Mouse (Mus musculus) MEL (cell line): ENCODE results near the gene Igsf9b. TPM values are rescaled to one million over a fixed set of nuclear protein-coding genes. Genes with fewer than 3 reads are reported as not detected.

Experiments used
- DNase-seq: peaks from one replicate; pipeline ENCODE4 v3.0.0; 2011; ENCODE audit warnings: low read depth, low spot score
- H3K27ac ChIP-seq: 2 replicates; pipeline ENCODE4 v1.5.1; 2012; ENCODE audit warnings: low read depth, mild to moderate bottlenecking, control low read depth, low read length, moderate library complexity; ENCODE audit not compliant: control insufficient read depth
- H3K27me3 ChIP-seq, 2 experiments: fragments of 150-350 bp in 1 of 2; sonication (generic) in 1 of 2; 2 replicates each; pipeline ENCODE4 v1.6.1; 2012; ENCODE audit warnings: low read length in 2 of 2, mild to moderate bottlenecking in 2 of 2, improper control_type of control experiment in 1 of 2, moderate library complexity in 1 of 2; ENCODE audit not compliant: insufficient read depth in 2 of 2, control insufficient read depth in 1 of 2
- H3K36me3 ChIP-seq, 2 experiments: 2 replicates each; pipeline ENCODE4 v1.6.1; 2012 to 2014; ENCODE audit warnings: low read length in 2 of 2, improper control_type of control experiment in 1 of 2, inconsistent platforms in 1 of 2, mild to moderate bottlenecking in 1 of 2; ENCODE audit not compliant: insufficient read depth in 2 of 2, control insufficient read depth in 1 of 2
- H3K4me1 ChIP-seq, 2 experiments: fragments of 150-350 bp in 1 of 2; sonication (generic) in 1 of 2; 2 replicates each; pipeline ENCODE4 v1.6.1; 2012; ENCODE audit warnings: low read length in 2 of 2, improper control_type of control experiment in 1 of 2, mild to moderate bottlenecking in 1 of 2; ENCODE audit not compliant: insufficient read depth in 2 of 2, control insufficient read depth in 1 of 2
- H3K4me3 ChIP-seq, 2 experiments: fragments of 150-350 bp in 1 of 2; sonication (generic) in 1 of 2; 2 replicates each; pipeline ENCODE4 v1.5.1; 2012; ENCODE audit warnings: low read depth in 2 of 2, low read length in 2 of 2, mild to moderate bottlenecking in 2 of 2, moderate library complexity in 2 of 2, control low read depth in 1 of 2, improper control_type of control experiment in 1 of 2; ENCODE audit not compliant: control insufficient read depth in 1 of 2, insufficient read depth in 1 of 2
- H3K79me2 ChIP-seq: 2 replicates; pipeline ENCODE4 v1.6.1; 2012; ENCODE audit warnings: mild to moderate bottlenecking, low read length, moderate library complexity; ENCODE audit not compliant: control insufficient read depth, poor library complexity, insufficient read depth
- H3K9ac ChIP-seq: 2 replicates; pipeline ENCODE4 v1.6.1; 2012; ENCODE audit warnings: low read depth, mild to moderate bottlenecking, control low read depth, low read length, moderate library complexity; ENCODE audit not compliant: control insufficient read depth, poor library complexity, severe bottlenecking
- H3K9me3 ChIP-seq: fragments of 150-350 bp; sonication (generic); replicated peaks from 2 replicates; pipeline ENCODE4 v1.6.1; 2012; ENCODE audit warnings: mild to moderate bottlenecking, low read length, improper control_type of control experiment, moderate library complexity; ENCODE audit not compliant: insufficient read depth
- BHLHE40 ChIP-seq: IDR thresholded peaks from 2 replicates; pipeline ENCODE4 v1.6.1; 2012; ENCODE audit warnings: low read depth, mild to moderate bottlenecking, inconsistent platforms, low read length, improper control_type of control experiment, borderline replicate concordance
- CTCF ChIP-seq, 3 experiments: IDR thresholded peaks in 2 of 3; conservative IDR thresholded peaks in 1 of 3; 2 replicates each; pipeline ENCODE4 v1.5.1; 2011 to 2012; ENCODE audit warnings: low read length in 3 of 3, low read depth in 2 of 3, mild to moderate bottlenecking in 2 of 3, improper control_type of control experiment in 1 of 3, inconsistent platforms in 1 of 3, mixed read lengths in 1 of 3, moderate library complexity in 1 of 3; ENCODE audit not compliant: control insufficient read depth in 1 of 3, insufficient read depth in 1 of 3, poor library complexity in 1 of 3, severe bottlenecking in 1 of 3
- EP300 ChIP-seq, 2 experiments: IDR thresholded peaks; 2 replicates each; pipeline ENCODE4 v1.6.1; 2011; ENCODE audit warnings: improper control_type of control experiment in 2 of 2, low read length in 2 of 2, low read depth in 1 of 2, mild to moderate bottlenecking in 1 of 2
- GATA1 ChIP-seq: IDR thresholded peaks from 2 replicates; pipeline ENCODE4 v1.6.1; 2011; ENCODE audit warnings: low read depth, low read length, improper control_type of control experiment
- JUND ChIP-seq: IDR thresholded peaks from 2 replicates; pipeline ENCODE4 v1.6.1; 2011; ENCODE audit warnings: low read depth, mild to moderate bottlenecking, improper control_type of control experiment, low read length
- KAT2A ChIP-seq: conservative IDR thresholded peaks from 2 replicates; pipeline ENCODE4 v1.6.1; 2012; ENCODE audit warnings: low read depth, low read length, improper control_type of control experiment, inconsistent platforms
- MAFK ChIP-seq: IDR thresholded peaks from 2 replicates; pipeline ENCODE4 v1.6.1; 2011; ENCODE audit warnings: low read depth, mild to moderate bottlenecking, low read length, improper control_type of control experiment, borderline replicate concordance
- MAX ChIP-seq: IDR thresholded peaks from 2 replicates; pipeline ENCODE4 v1.6.1; 2011; ENCODE audit warnings: low read length, improper control_type of control experiment
- MEF2A ChIP-seq: IDR thresholded peaks from 2 replicates; pipeline ENCODE4 v1.6.1; 2014; ENCODE audit warnings: low read depth, mild to moderate bottlenecking, inconsistent platforms, low read length, improper control_type of control experiment; ENCODE audit not compliant: poor library complexity, insufficient replicate concordance, severe bottlenecking; ENCODE audit errors: extremely low read depth
- MYB ChIP-seq: IDR thresholded peaks from 2 replicates; pipeline ENCODE4 v1.6.1; 2011; ENCODE audit warnings: mild to moderate bottlenecking, low read depth, low read length, improper control_type of control experiment
- NELFE ChIP-seq: IDR thresholded peaks from 2 replicates; pipeline ENCODE4 v1.6.1; 2011; ENCODE audit warnings: low read depth, low read length, improper control_type of control experiment
- NRF1 ChIP-seq: IDR thresholded peaks from 2 replicates; pipeline ENCODE4 v1.6.1; 2014; ENCODE audit warnings: low read depth, mild to moderate bottlenecking, inconsistent platforms, low read length, improper control_type of control experiment, moderate library complexity; ENCODE audit not compliant: poor library complexity, insufficient read depth, severe bottlenecking
- POLR2AphosphoS2 ChIP-seq: IDR thresholded peaks from 2 replicates; pipeline ENCODE4 v1.6.1; 2011; ENCODE audit warnings: low read length, improper control_type of control experiment
- POLR2AphosphoS5 ChIP-seq: IDR thresholded peaks from 2 replicates; pipeline ENCODE4 v1.6.1; 2012; ENCODE audit warnings: low read depth, borderline replicate concordance, mild to moderate bottlenecking, inconsistent platforms, low read length, moderate library complexity, mixed read lengths
- RAD21 ChIP-seq: IDR thresholded peaks from 2 replicates; pipeline ENCODE4 v1.6.1; 2011; ENCODE audit warnings: mild to moderate bottlenecking, low read depth, low read length, improper control_type of control experiment
- SIN3A ChIP-seq: IDR thresholded peaks from 2 replicates; pipeline ENCODE4 v1.6.1; 2012; ENCODE audit warnings: low read length, improper control_type of control experiment, inconsistent platforms
- TAL1 ChIP-seq: IDR thresholded peaks from 2 replicates; pipeline ENCODE4 v1.6.1; 2012; ENCODE audit warnings: mild to moderate bottlenecking, inconsistent platforms, low read length, moderate library complexity, mixed read lengths
- TCF12 ChIP-seq: IDR thresholded peaks from 2 replicates; pipeline ENCODE4 v1.6.1; 2014; ENCODE audit warnings: low read depth, mild to moderate bottlenecking, inconsistent platforms, low read length, improper control_type of control experiment, moderate library complexity
- UBTF ChIP-seq: IDR thresholded peaks from 2 replicates; pipeline ENCODE4 v1.6.1; 2012; ENCODE audit warnings: low read depth, mild to moderate bottlenecking, inconsistent platforms, low read length, improper control_type of control experiment, moderate library complexity, borderline replicate concordance; ENCODE audit not compliant: insufficient read depth
- USF2 ChIP-seq, 2 experiments: IDR thresholded peaks; 2 replicates each; pipeline ENCODE4 v1.6.1; 2011 to 2012; ENCODE audit warnings: improper control_type of control experiment in 2 of 2, low read length in 2 of 2, borderline replicate concordance in 1 of 2, inconsistent platforms in 1 of 2, low read depth in 1 of 2, mild to moderate bottlenecking in 1 of 2; ENCODE audit not compliant: insufficient read depth in 1 of 2
- ZC3H11A ChIP-seq: IDR thresholded peaks from 2 replicates; pipeline ENCODE4 v1.6.1; 2012; ENCODE audit warnings: low read depth, mild to moderate bottlenecking, inconsistent platforms, low read length, improper control_type of control experiment
- ZNF384 ChIP-seq: IDR thresholded peaks from 2 replicates; pipeline ENCODE4 v1.6.1; 2012; ENCODE audit warnings: low read depth, mild to moderate bottlenecking, inconsistent platforms, low read length, improper control_type of control experiment
- polyA plus RNA-seq, 2 experiments: library from polyadenylated mRNA; stranded (reverse) in 1 of 2; unstranded in 1 of 2; fragments of >175 nt in 1 of 2; fragments of >200 nt in 1 of 2; gene quantifications; 2 replicates each; pipeline versions ENCODE4 v1.2.1 to v1.2.4; 2012; ENCODE audit warnings: low replicate concordance in 2 of 2, low read depth in 1 of 2; ENCODE audit not compliant: insufficient read length in 2 of 2, insufficient read depth in 1 of 2, missing spikeins in 1 of 2
- total RNA-seq: library from RNA; depleted of rRNA; stranded (reverse); fragments of 300-350 nt; gene quantifications from 2 replicates; pipeline ENCODE4 v1.2.3, GENCODE M21; 2012

Gene Igsf9b
- total and polyA plus RNA-seq, 3 experiments, result not detected

- Histone ChIP-seq H3K27ac (no peak overlapping the region), H3K79me2 (no peaks in the 10 kb centered on the region), H3K36me3 (no peaks in the 10 kb centered on the region), H3K4me3 (no peak overlapping the region), H3K4me1 (no peaks in the 10 kb centered on the region), H3K9me3 (no peaks in the 10 kb centered on the region), H3K9ac (no peak overlapping the region), H3K27me3 (no peaks in the 10 kb centered on the region)
- no peak for DNase-seq
- TF ChIP-seq MYB (no peak), ZC3H11A (no peak), SIN3A (no peak), KAT2A (no peak), RAD21 (no peak), UBTF (no peak), MAX (no peak), MAFK (no peak), MEF2A (no peak), USF2 (IDR thresholded peaks at IDR 0.05; ENCODE audit: borderline replicate concordance in 1 of 2, insufficient read depth in 1 of 2, low read depth in 1 of 2, low read length in 2 of 2) (no peak), TCF12 (no peak)
These were observed 23.3 kb downstream of the Igsf9b start for GRCm38 (mm10) chr9:27322277-27322676.

GRCm38 (mm10) chr9:27323412-27323811 lies 24.4 kb downstream of the Igsf9b start:
- H3K79me2 ChIP-seq, result no peaks in the 10 kb centered on the region
- H3K9ac ChIP-seq, result no peak overlapping the region
- TF ChIP-seq POLR2AphosphoS2 (no peak), RAD21 (no peak), MYB (no peak), POLR2AphosphoS5 (no peak), TCF12 (no peak), TAL1 (no peak), MEF2A (no peak), NELFE (no peak), EP300 (IDR thresholded peaks at IDR 0.05; ENCODE audit: low read depth in 1 of 2, low read length in 2 of 2) (no peak), JUND (no peak), GATA1 (no peak), NRF1 (no peak), BHLHE40 (no peak), ZNF384 (no peak), MAFK (no peak), CTCF (IDR thresholded peaks at IDR 0.05 in 2 of 3, conservative IDR thresholded peaks at IDR 0.05 in 1 of 3; ENCODE audit: control insufficient read depth in 1 of 3, insufficient read depth in 1 of 3, low read depth in 2 of 3, low read length in 3 of 3, poor library complexity in 1 of 3, severe bottlenecking in 1 of 3) (no peak)
- TF ChIP-seq, all 39 proteins: peak for 0
- Histone ChIP-seq H3K36me3 (no peaks in the 10 kb centered on the region), H3K27me3 (no peaks in the 10 kb centered on the region), H3K9me3 (no peaks in the 10 kb centered on the region), H3K4me1 (no peaks in the 10 kb centered on the region), H3K27ac (no peak overlapping the region), H3K4me3 (no peak overlapping the region)
- no peak for DNase-seq
